Mouse (Mus musculus) erythroblast, embryonic 14.5 days (primary cell): ENCODE data around the gene Lrmda.

ENCODE experiments used
- GATA1 ChIP-seq: IDR thresholded peaks from 2 replicates; pipeline ENCODE4 v1.6.1; 2012; ENCODE audit warnings: low read length, inconsistent platforms, mixed read lengths
- TAL1 ChIP-seq: IDR thresholded peaks from 3 replicates; pipeline ENCODE4 v1.6.1; 2012; ENCODE audit warnings: low read length, inconsistent platforms, mixed read lengths

DNA sequence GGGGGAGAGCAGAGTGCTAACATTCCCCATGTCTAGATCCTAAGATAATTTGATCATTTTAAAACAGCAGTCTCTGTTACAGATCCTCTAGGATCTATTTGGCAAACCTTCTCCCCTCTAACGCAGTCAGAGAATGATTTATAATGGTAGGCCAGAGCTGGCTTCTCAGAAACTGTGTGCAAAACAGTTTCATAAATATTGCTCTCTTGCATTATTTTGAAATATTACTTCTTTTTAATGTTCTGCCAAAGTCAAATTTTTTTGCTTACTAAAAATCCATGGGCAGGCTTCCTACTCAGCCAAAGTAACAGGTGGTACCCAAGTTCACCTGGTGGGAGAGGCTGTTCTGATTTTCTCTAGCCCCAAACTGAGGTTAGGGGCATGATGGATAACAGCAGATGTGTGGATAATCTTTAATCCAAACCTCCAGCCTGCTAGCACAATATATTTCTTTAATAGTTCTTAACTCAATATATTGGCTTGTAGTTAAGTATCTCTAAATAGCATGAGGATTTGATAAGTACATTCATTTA, 1064.8 kb downstream of the Lrmda start:
- TF ChIP-seq GATA1 = no peak
- no peak for TF ChIP-seq TAL1
